Mouse (Mus musculus) layer of hippocampus, adult 2 months (tissue): Measurements from ENCODE around the gene Dlx4. TPM values are rescaled to one million over a fixed set of nuclear protein-coding genes. Genes with fewer than 3 reads are reported as not detected.

Experiments
- DNase-seq, 2 experiments: peaks; one replicate each; pipeline ENCODE4 v3.0.0; 2022; ENCODE audit warnings: low spot score in 2 of 2
- H3K27ac ChIP-seq: fragments of 200-600 bp; 2 replicates; pipeline ENCODE4 v1.8.1; 2022
- H3K4me3 ChIP-seq: fragments of 200-600 bp; 2 replicates; pipeline ENCODE4 v1.8.1; 2022; ENCODE audit warnings: mild to moderate bottlenecking
- CTCF ChIP-seq: fragments of 200-600 bp; conservative IDR thresholded peaks from 2 replicates; pipeline ENCODE4 v1.8.1; 2022; ENCODE audit warnings: antibody characterized with exemption, mild to moderate bottlenecking, moderate library complexity
- long read RNA-seq, 2 experiments: library from polyadenylated mRNA; stranded (forward); transcript quantifications; one replicate each; pipeline ENCODE4 v2.0.0; 2021; ENCODE audit warnings: borderline mapping rate in 2 of 2
- total RNA-seq, 2 experiments: library from RNA; stranded (reverse); gene quantifications; 2 replicates each; pipeline ENCODE4 v1.2.3; 2021

The Dlx4 gene
- total RNA-seq, result not detected
- long read RNA-seq, experiment 1, result 0 reads
- long read RNA-seq, experiment 2, result 0 reads

DNA sequence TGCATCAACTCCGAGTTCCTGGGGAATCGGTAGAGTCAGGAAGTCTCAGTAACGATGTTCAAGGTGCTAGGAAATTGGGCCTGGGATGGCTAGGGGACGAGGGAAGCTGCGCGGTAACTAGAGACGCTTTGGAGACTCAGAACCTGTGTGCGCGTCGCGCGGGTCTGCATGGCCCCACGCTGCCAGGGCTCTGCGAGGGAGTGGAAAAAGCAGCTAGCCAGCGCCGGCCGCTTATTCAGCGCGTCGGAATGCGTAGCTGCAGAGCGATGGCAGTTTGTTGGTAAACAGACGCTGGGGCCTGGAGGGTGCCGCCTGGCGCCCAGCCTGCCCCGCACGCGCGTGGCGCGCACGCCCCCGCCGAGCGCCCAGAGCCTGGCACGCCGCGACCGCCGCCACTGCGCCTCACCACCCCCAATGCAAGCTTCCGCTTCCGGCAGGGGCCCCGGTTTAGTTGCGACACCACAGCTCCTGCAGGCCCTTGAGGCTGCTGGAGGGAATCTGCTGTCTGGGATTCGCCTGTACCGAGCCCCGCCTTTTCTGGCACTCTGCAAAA, at the start of gene Dlx4:
Gene Dlx4, minus strand, starts transcription at position 413 of the 553 bp plus-strand sequence.
- DNase-seq, result no peak
- H3K27ac ChIP-seq, result no peak within 1 kb of the TSS
- H3K4me3 ChIP-seq, result peak within 1 kb of the TSS; percentile 44
- no peak for TF ChIP-seq CTCF

DNA sequence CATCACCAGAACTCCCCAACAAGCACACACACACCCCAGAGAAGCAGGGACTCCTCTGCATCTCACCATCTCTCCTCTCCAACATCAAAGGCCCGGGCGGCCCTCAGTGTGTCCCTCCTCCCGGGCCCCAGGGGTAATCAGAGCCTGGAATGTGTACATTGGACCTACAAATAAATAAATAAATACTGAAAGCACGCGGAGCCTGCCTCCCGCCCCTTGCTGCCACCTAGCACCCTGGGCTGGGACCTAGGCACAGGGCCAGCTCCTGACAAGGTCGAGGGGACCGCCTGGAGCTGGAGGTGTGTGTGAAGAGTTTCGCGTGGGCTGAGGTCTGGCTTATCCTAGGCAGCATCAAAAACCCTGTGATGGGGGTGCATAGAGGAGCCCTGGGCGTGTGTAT, 43.8 kb upstream of the Dlx4 start:
- H3K27ac ChIP-seq, result no peak overlapping the region
- no peak overlapping the region for H3K4me3 ChIP-seq
- no peak for DNase-seq
- TF ChIP-seq CTCF, result no peak

DNA sequence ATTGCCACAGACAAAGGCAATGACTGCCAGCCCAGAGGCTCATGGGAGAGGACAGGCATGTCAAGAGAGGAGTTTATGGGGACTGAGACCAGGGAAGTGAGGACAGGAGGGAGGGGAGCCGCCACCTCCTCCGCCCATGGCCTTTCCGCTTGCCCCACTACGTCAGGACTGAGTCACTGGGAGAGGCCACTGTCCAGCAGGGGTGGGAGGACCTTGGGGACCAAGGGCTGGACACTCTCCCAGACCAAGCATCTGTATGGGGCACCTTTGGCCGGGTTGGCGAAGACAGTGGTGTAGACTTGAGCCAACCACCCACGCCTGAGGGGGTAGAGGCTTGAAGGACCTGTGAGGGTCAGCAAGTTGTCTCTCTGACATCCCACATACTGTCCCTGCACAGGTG, 40.8 kb upstream of the Dlx4 start:
- no peak for DNase-seq
- no peak overlapping the region for H3K4me3 ChIP-seq
- no peak for TF ChIP-seq CTCF
- no peak overlapping the region for H3K27ac ChIP-seq

DNA sequence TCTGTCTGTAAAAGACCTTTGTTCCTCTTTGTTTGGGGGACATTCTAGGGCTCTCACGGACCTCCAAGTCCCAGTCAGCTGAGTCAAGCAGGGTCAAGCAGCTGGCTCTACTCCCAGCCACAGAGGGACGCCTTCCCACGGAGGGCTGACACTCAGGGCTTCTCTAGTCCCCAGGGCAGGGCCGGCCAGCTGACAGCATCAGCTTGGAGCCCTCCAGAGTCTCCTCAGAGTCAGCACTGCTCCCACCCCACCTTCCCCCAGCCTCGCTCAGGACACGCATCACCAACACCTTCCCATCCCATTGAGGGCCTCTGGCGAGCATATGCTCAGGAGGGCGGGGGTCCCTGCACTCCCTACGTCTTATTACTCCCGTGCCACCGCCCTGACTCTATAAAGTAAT, 39.6 kb upstream of the Dlx4 start:
- DNase-seq, result no peak
- Histone ChIP-seq H3K27ac (no peak overlapping the region), H3K4me3 (no peak overlapping the region)
- no peak for TF ChIP-seq CTCF

DNA sequence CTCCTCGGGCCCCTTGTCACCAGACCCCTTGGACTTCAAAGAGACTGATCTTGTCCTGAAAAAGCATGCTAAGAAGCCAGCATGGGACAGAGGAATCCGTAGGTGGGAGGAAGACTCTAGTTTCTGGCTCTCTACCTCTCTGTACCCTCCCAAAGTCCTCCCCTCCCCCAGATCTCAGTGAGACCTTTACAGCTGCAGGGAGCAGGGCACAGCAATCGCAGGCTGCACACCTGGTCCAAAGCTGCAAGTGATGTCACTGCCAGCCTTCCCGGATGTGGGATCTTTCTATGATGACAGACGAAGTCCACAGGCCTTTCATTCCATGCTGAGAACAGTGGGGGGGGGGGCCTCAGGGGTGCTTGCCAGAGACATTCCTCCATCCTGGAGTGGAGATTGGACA, 38.5 kb upstream of the Dlx4 start:
- Histone ChIP-seq H3K27ac (no peak overlapping the region), H3K4me3 (no peak overlapping the region)
- no peak for TF ChIP-seq CTCF
- no peak for DNase-seq

GRCm38 (mm10) chr11:95179311-95179710, 33.2 kb upstream of the Dlx4 start:
- Histone ChIP-seq H3K27ac (no peak overlapping the region), H3K4me3 (no peak overlapping the region)
- no peak for DNase-seq
- TF ChIP-seq CTCF, result no peak

DNA sequence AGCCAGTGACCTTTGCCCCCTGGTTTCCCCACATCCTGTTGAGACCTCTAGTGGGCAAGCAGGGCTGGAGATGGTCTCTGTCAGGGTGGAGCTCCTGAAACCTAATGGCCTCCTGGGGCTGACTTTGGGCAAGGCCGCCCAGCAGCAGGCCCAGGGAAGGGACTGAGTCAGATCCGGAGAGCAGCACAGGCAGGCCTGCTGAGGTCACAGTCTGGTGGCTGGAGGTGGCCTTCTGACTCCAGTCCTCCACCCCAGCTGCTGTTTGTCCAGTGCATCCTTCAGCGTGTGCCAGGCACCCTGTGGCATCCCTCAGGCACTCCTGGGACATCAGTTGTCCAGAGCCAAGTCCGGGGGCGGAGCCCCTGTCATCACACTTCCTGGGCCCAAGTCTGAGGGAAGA, 19.8 kb upstream of the Dlx4 start:
- DNase-seq, result no peak

GRCm38 (mm10) chr11:95161708-95162107, 15.6 kb upstream of the Dlx4 start:
- no peak for TF ChIP-seq CTCF
- no peak overlapping the region for H3K27ac ChIP-seq
- H3K4me3 ChIP-seq, result no peak overlapping the region
- DNase-seq, result no peak

More for the DNA sequence above, 19.8 kb upstream of the Dlx4 start:
- Histone ChIP-seq H3K27ac (no peak overlapping the region), H3K4me3 (no peak overlapping the region)
- TF ChIP-seq CTCF, result no peak

- TF ChIP-seq CTCF, result peak; percentile 49
- Histone ChIP-seq H3K4me3 (no peak overlapping the region), H3K27ac (no peak overlapping the region)
- no peak for DNase-seq
These were observed 14.6 kb upstream of the Dlx4 start for GRCm38 (mm10) chr11:95160693-95161092.

DNA sequence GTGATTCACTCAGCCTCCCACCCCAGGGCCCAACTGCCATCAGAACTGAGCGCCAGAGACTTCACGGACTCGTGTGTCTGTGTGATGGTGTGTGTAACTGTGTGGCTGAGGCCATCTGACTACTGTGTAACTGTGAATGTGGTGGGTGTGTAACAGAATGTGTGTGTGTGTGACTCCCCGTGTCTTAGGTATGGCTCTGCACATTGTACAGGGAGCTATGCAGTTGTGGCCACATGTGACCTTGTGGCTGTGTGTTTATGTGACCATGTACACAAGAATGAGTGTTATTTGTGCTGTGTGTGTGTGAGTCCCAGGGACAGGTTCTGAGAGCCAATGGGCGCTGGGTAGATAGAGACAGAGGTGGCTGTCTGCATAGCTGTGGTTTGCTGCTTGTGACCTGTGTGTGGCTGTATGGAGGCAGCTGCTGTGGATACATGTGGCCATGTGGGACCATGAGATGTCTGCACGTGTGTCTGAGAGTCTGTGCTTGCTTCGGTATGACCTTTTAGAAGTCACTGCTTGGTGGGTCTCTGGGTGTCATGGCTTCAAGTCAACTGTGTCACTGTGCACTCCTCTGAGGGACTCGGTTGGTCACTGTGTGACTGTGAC, 13.8 kb upstream of the Dlx4 start:
- DNase-seq, result no peak
- Histone ChIP-seq H3K27ac (no peak overlapping the region), H3K4me3 (no peak overlapping the region)
- TF ChIP-seq CTCF, result no peak

DNA sequence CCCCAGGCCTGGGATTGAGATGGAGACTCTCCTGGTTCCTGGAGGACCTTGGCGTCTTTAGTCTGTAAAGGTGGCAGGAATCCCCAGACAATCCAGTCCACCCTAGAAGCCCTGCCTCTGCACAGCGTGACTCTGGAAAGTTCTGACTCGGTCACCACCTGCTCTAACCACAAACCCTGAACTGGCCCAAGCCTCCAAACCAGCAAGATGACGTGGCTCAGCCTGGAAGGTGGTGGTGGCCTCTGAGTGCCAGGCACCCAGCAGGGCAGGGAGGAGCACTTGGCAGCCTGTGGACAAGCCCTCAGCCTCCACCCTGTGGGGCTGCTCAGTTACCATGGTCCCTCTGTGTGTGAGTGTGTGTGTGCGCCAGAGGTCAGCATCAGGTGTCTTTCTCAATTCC, 11.8 kb upstream of the Dlx4 start:
- Histone ChIP-seq H3K27ac (no peak overlapping the region), H3K4me3 (no peak overlapping the region)
- TF ChIP-seq CTCF, result no peak
- no peak for DNase-seq

DNA sequence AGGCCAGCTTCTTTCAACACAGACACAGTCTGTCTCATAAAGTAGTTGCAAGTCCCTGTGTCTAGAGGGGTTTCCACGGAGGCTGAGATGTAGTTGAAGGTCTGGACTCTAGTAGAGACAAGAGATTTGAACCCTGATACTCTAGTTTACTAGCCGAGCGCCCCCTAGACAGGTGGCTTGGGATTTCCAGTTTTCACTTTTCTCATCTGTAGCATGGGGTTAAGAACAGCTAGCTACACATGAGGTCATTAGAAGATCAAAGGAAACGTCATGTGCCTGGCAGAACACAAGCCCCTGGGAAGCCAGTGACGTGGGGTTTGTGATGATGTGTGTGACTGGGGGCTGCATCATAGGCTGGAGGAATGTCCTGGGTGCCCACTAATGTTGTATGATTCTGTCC, 11.3 kb upstream of the Dlx4 start:
- no peak for TF ChIP-seq CTCF
- Histone ChIP-seq H3K4me3 (no peak overlapping the region), H3K27ac (no peak overlapping the region)
- no peak for DNase-seq

DNA sequence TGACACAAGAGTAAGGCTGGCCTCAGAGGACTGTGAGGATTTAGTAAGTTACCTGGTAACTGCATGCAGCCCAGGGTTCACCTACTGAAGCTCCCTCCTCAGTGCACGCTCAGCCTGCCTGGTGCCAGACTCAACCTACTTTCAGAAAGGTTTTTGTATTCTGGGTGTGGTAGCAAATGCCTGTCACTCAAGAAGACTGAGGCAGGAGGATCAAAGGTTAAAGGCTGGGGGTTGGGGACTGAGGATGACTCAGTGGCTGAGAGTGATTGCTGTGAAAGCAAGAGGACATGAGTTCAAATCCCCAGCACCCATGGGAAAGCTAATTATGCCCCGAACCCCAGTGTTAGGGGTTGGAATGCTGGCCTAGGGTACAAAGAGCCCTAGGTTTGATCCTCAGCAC, 9.4 kb upstream of the Dlx4 start:
- Histone ChIP-seq H3K4me3 (no peak overlapping the region), H3K27ac (no peak overlapping the region)
- no peak for DNase-seq
- TF ChIP-seq CTCF, result no peak

- DNase-seq, result no peak
- TF ChIP-seq CTCF, result no peak
- no peak overlapping the region for H3K27ac ChIP-seq
- no peak overlapping the region for H3K4me3 ChIP-seq
These were observed 7.6 kb upstream of the Dlx4 start for GRCm38 (mm10) chr11:95153681-95154080.
